Mouse (Mus musculus) heart, embryonic 11.5 days (tissue): ENCODE data around the gene 2410131K14Rik. TPM values are rescaled to one million over a fixed set of nuclear protein-coding genes. Genes with fewer than 3 reads are reported as not detected.

Experiments
- ATAC-seq: fragments of 200-750 bp; cut with Nextera tagmentation; replicated peaks from 2 replicates; pipeline ENCODE4 v1.8.0; 2017; ENCODE audit warnings: moderate library complexity; ENCODE audit not compliant: insufficient number of reproducible peaks, low FRiP score, low TSS enrichment
- H3K27ac ChIP-seq: fragments of 300-500 bp; sonication (generic); 2 replicates; pipeline ENCODE4 v1.5.1; 2014; ENCODE audit warnings: mild to moderate bottlenecking, low read depth, low read length
- H3K27me3 ChIP-seq: fragments of 300-500 bp; sonication (generic); 2 replicates; pipeline ENCODE4 v1.6.1; 2014; ENCODE audit warnings: mild to moderate bottlenecking, low read length, mixed read lengths; ENCODE audit not compliant: control insufficient read depth, insufficient read depth
- H3K36me3 ChIP-seq: fragments of 300-500 bp; sonication (generic); 2 replicates; pipeline ENCODE4 v1.6.1; 2014; ENCODE audit warnings: mild to moderate bottlenecking, low read length, moderate library complexity, mixed read lengths; ENCODE audit not compliant: control insufficient read depth, insufficient read depth
- H3K4me1 ChIP-seq: fragments of 300-500 bp; sonication (generic); 2 replicates; pipeline ENCODE4 v1.6.1; 2014; ENCODE audit warnings: low read length; ENCODE audit not compliant: control insufficient read depth, insufficient read depth
- H3K4me2 ChIP-seq: fragments of 300-500 bp; sonication (generic); 2 replicates; pipeline ENCODE4 v1.6.1; 2014; ENCODE audit warnings: mild to moderate bottlenecking, moderate library complexity
- H3K4me3 ChIP-seq: fragments of 300-500 bp; sonication (generic); 2 replicates; pipeline ENCODE4 v1.5.1; 2014; ENCODE audit warnings: low read depth, low read length
- H3K9ac ChIP-seq: fragments of 300-500 bp; sonication (generic); 2 replicates; pipeline ENCODE4 v1.6.1; 2014; ENCODE audit warnings: mild to moderate bottlenecking, low read depth, low read length, moderate library complexity
- H3K9me3 ChIP-seq: fragments of 300-500 bp; sonication (generic); replicated peaks from 2 replicates; pipeline ENCODE4 v1.6.1; 2016; ENCODE audit warnings: low read length; ENCODE audit not compliant: control insufficient read depth
- WGBS: fragments of 180-500 bp; shearing (Covaris S2); extraction: QIAGEN DNeasy Blood & Tissue Kit; methylation state at CpG from one replicate; pipeline ENCODE4 v1.1.7; 2014; ENCODE audit not compliant: insufficient replicate concordance; 5-methylcytosine and 5-hydroxymethylcytosine counted together
- polyA plus RNA-seq: library from polyadenylated mRNA; unstranded; fragments of >200 nt; fragmentation: Nextera tagmentation; extraction: Ambion mirVana; gene quantifications from 2 replicates; pipeline ENCODE4 v1.2.1, GENCODE M21; 2014

The 2410131K14Rik gene
- polyA plus RNA-seq: 5.9 and 7.6 TPM in 2 replicates

DNA sequence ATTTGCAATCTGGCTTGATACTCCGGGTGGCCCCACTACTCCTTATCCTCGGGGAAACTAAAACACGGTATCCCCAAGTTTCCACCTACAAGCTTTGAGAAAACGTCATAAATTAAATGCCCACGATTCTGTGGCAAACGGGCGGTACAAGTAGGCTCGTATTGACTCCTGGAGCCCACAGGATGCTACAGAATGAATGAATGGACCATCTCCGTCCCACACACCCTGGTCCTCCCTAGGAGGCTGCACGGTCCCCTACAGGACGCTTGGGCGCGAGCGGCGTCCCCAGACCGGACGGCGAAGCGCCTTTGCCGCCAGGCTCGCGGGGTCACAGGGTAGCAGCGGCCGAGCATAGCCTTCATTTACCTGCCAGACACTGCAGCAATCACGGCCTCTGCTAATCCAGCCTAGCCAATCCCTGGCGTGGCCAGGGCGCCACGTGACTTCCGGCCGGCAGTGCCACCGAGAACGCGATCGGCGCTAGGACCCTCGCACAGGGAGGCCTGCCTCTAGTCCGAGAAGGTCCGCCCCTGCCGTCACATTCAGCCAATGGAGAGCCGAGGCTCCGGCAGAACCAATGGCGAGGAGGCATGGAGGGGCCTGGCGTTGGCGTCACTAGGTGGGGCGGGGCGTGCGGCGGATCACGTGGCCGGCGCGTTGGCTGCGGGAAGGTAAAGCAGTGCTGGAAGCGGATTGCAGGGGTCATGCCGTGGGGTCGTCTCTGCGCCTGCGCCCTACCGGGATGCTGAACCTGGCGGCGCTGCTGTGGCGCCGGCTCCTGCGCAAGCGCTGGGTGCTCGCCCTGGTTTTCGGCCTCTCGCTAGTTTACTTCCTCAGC is at the start of gene 2410131K14Rik, which contains the start of gene Rnft2:
TSS of gene 2410131K14Rik (plus strand) at position 622 of the 838 bp plus-strand sequence.
TSS of gene Rnft2 (minus strand) at position 511 of the 838 bp plus-strand sequence.
- Histone ChIP-seq H3K36me3 (no peaks in the 10 kb centered on the region; the same call in 1 of the 2 replicates), H3K9ac (peak within 1 kb of the TSS; percentile 80), H3K27ac (peak within 1 kb of the TSS; percentile 64), H3K4me3 (peak within 1 kb of the TSS; percentile 75), H3K4me1 (peaks cover 11% of the 10 kb centered on the region), H3K4me2 (peak within 1 kb of the TSS; percentile 88), H3K27me3 (no peaks in the 10 kb centered on the region), H3K9me3 (no peaks in the 10 kb centered on the region)
- under 1% methylated on average over 68 of the region's 68 CpGs for WGBS
- peak; percentile 100 for ATAC-seq

DNA sequence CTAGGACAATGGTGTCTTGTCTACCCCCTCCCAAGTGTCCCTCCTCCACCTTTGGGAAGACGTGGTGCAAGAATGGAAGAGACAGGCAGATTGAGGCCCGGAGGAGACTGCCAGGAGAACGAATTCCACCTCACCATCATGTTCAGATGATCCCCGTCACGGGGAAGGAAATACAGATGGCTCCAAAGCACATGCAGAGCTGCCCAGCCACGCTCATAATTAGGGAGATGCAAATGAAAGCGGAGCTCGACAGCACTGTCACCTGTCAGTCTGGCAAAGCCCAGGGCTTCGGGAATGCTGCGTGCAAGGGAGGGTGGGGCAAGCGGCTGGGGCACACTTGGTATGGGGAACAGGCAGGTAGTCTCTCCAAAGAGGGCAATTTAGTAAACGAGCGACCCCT is 47.6 kb upstream of the 2410131K14Rik start:
- Histone ChIP-seq H3K4me1 (no peaks in the 10 kb centered on the region), H3K9me3 (no peaks in the 10 kb centered on the region), H3K4me3 (no peak overlapping the region), H3K4me2 (no peak overlapping the region), H3K36me3 (no peaks in the 10 kb centered on the region), H3K9ac (no peak overlapping the region), H3K27ac (no peak overlapping the region), H3K27me3 (peaks cover 14% of the 10 kb centered on the region)
- 74% methylated on average over 13 of the region's 13 CpGs for WGBS
- ATAC-seq: no peak

DNA sequence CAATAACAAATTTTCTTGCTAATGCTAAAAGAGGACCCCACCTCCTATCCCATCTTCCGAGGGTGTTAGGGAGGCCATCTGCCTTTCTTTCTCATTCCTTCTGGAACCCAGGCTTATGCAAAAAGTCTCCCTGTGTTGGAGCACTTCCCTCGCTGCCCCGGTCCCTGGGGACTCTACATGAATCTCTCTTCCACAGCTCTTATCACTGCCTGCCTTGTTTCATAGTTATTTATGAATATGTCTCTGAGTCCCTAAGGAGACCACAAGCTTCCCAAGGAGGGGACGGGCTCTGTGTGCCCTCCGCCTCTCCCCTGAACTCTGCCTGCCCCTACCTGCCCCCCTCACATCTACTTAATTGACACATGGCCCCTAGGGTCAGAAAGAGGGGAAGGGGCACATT is 45.4 kb upstream of the 2410131K14Rik start:
- Histone ChIP-seq H3K27me3 (peaks cover 4% of the 10 kb centered on the region; the same call in 1 of the 2 replicates), H3K36me3 (no peaks in the 10 kb centered on the region), H3K4me2 (no peak overlapping the region), H3K4me1 (no peaks in the 10 kb centered on the region), H3K9me3 (no peaks in the 10 kb centered on the region), H3K9ac (no peak overlapping the region), H3K4me3 (no peak overlapping the region), H3K27ac (no peak overlapping the region)
- 58% methylated on average over 5 of the region's 5 CpGs for WGBS
- ATAC-seq: no peak

DNA sequence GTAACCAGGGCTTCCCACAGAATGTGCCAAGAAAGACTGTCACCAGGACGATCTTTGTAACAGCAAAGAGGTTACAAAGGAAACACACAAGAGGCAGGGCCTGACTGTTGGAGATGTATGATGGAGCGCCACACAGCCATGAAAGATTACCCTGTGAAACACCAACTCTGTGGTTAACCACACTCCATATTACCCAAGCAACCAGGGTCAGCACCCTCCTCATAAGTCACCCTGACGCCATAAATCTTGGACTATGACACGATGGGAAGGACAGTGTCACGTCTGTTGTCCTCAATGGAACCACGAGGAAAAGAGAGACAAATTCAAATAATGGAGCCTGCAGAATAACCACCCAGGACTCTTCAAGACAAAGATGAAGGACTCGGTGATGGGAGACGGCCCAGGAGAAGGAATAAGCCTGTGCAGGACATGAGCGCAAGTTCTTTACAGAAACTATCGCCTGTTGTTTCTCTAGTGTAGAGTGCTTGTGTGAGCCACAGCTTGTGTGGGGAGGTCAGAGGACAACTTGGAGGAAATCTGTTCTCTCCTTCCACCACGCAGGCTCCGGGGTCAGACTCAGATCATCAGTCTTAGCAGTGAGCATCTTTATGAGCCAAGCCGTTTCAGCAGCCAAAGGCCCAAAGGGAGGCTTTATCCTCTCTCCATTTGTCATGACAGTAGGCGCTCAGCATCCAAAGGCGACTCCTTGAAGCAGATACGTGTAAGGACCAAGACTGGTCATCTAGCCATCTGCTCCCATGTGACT is 40.2 kb upstream of the 2410131K14Rik start:
- no peak for ATAC-seq
- H3K36me3 ChIP-seq: no peaks in the 10 kb centered on the region
- no peak overlapping the region for H3K27ac ChIP-seq
- no peak overlapping the region for H3K4me3 ChIP-seq
- no peaks in the 10 kb centered on the region for H3K4me1 ChIP-seq
- H3K9ac ChIP-seq: no peak overlapping the region
- H3K4me2 ChIP-seq: no peak overlapping the region
- no peaks in the 10 kb centered on the region for H3K9me3 ChIP-seq
- 77% methylated on average over 16 of the region's 16 CpGs for WGBS
- no peaks in the 10 kb centered on the region for H3K27me3 ChIP-seq

DNA sequence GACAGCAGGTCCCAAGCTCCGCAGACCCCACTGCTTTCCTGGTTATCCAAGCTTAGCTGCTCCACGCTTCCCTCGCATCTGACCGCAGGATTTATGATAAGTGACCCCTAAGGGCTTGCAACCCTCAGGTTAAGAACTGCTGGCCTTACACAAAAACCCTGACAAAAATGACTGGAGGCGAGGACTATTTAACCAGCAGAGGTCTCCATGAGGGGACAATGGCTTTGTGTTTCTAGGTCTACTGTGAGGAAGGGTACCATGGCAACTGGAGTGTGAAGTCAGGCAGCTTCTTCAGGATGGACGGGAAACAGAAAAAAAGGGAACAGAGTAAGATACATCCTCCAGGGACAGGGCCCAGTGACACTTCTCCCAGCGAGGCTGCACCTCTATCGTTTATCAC is 39.2 kb upstream of the 2410131K14Rik start:
- no peak overlapping the region for H3K4me2 ChIP-seq
- H3K36me3 ChIP-seq: no peaks in the 10 kb centered on the region
- H3K4me3 ChIP-seq: no peak overlapping the region
- no peak overlapping the region for H3K9ac ChIP-seq
- 78% methylated on average over 8 of the region's 8 CpGs for WGBS
- H3K9me3 ChIP-seq: no peaks in the 10 kb centered on the region
- no peaks in the 10 kb centered on the region for H3K4me1 ChIP-seq
- no peaks in the 10 kb centered on the region for H3K27me3 ChIP-seq
- ATAC-seq: no peak
- no peak overlapping the region for H3K27ac ChIP-seq

DNA sequence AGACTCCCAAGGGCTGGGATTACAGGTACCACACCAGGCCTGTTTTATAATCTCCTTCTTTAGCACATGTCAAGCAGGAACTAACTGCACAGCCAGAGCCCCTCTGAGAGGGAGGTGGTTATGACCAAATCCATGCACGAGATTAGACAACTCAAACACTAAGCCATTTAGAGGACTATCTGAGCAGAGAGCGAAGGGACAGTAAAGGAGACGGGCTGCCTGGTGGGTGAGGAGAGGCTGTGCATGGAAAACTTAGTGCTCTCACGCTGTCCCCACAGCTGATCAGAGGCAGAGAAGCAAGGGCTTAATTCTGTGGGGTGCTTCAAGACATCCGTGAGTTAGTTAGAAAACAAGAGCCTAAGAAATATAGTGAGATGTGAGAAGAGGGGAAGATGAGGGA is 31.0 kb upstream of the 2410131K14Rik start:
- 23% methylated on average over 5 of the region's 5 CpGs for WGBS
- peak overlapping the region; percentile 53; the same call in 1 of the 2 replicates for H3K9ac ChIP-seq

DNA sequence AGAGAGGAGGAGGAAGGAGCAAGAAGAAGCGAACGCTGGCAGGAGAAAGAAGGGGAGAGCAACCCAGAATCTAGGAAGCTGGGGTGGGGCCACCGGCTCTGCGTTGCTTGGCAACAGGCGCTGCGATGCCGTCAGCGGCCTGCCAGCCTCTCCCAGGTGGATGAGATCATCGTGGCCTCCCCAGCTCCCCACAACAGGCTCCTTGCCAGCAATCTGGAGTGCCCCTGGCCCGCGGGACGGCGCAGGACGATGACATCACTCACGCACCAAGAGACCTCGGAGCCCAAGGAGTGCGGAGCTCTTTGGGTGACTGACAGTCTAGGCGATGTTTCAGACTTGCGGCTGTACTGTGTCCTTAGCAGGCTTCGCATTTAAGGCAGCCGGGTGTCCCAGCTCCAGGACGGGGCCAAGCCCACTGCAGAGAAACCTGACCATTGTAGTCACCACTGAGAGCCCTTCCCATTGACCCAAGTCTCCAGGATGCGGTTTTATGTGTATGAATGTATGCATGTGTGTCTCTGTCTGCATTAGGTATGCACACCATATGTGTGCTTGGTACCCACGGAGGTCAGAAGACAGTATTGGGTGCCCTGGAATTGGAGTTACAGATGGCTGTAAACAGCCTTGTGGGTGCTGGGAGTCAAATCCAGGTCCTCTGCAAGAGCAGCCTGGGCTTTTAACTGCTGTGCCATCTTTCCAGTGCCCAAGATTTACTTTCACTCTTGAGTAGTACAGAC is 30.4 kb upstream of the 2410131K14Rik start:
- peak overlapping the region; percentile 53 for H3K9ac ChIP-seq
- no peaks in the 10 kb centered on the region for H3K36me3 ChIP-seq
- H3K4me3 ChIP-seq: peak overlapping the region; percentile 40
- peaks cover 3% of the 10 kb centered on the region; the same call in 1 of the 2 replicates for H3K4me1 ChIP-seq
- no peaks in the 10 kb centered on the region for H3K27me3 ChIP-seq
- no peaks in the 10 kb centered on the region for H3K9me3 ChIP-seq
- H3K4me2 ChIP-seq: peak overlapping the region; percentile 73
- 0 out of 2 replicates have a peak, but pooled peaks have one; percentile 70 for ATAC-seq
- no peak overlapping the region for H3K27ac ChIP-seq
- whole genome bisulfite sequencing: 9% methylated on average over 24 of the region's 24 CpGs

More for the DNA sequence above, 31.0 kb upstream of the 2410131K14Rik start:
- H3K27ac ChIP-seq: no peak overlapping the region
- peaks cover 3% of the 10 kb centered on the region; the same call in 1 of the 2 replicates for H3K4me1 ChIP-seq
- peak overlapping the region; percentile 40 for H3K4me3 ChIP-seq
- no peak; the same call in 1 of the 2 replicates for ATAC-seq
- H3K36me3 ChIP-seq: no peaks in the 10 kb centered on the region
- H3K9me3 ChIP-seq: no peaks in the 10 kb centered on the region
- peak overlapping the region; percentile 73 for H3K4me2 ChIP-seq
- H3K27me3 ChIP-seq: no peaks in the 10 kb centered on the region

DNA sequence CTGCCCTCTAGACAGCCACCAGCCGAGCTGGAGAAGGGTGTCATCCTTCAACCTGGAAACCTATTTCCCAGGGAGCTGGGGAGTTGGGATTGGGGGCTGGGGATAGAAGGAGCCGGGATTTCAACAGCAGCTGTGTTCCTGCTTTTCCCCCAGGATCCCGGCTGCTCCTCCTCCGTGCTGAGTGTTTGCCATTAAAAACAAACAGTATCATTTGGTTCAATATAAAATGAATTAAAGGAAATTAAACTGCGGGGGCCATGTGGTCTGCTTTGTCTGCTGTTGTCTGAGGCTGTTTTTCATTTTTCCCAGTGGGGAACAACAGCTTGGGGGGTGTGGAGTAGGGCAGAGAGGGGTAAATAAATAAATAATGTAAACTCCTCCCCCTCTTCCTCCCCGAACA is 27.6 kb upstream of the 2410131K14Rik start:
- H3K36me3 ChIP-seq: no peaks in the 10 kb centered on the region
- WGBS: 63% methylated on average over 6 of the region's 6 CpGs
- no peaks in the 10 kb centered on the region for H3K9me3 ChIP-seq
- H3K4me1 ChIP-seq: peaks cover 3% of the 10 kb centered on the region; the same call in 1 of the 2 replicates
- no peaks in the 10 kb centered on the region for H3K27me3 ChIP-seq
- H3K4me3 ChIP-seq: no peak overlapping the region
- H3K9ac ChIP-seq: no peak overlapping the region
- H3K27ac ChIP-seq: no peak overlapping the region
- no peak overlapping the region for H3K4me2 ChIP-seq
- ATAC-seq: no peak
